Mouse (Mus musculus): ENCODE measurements around the gene Cdk5r2.

GRCm38 (mm10) chr1:74880785-74881360 lies 26.1 kb downstream of the Cdk5r2 start:
- TF ChIP-seq POLR2A (IDR thresholded peaks at IDR 0.05; ENCODE audit: extremely low read depth, insufficient read depth, low read length): no peak
- peak; percentile 95 for TF ChIP-seq CTCF (IDR thresholded peaks at IDR 0.05; ENCODE audit: low read depth, low read length)
